Mouse (Mus musculus) gastrocnemius, postnatal 36 days (tissue): ENCODE results near the gene Kcnh1. TPM values are rescaled to one million over a fixed set of nuclear protein-coding genes. Genes with fewer than 3 reads are reported as not detected.

Experiments
- DNase-seq, 2 experiments: peaks; one replicate each; pipeline ENCODE4 v3.0.0; 2022
- intact Hi-C: fragments of 180-260 bp; cut with DNase I; formaldehyde crosslinking; loops from one replicate; pipeline ENCODE4 v1.15.1; 2025
- total RNA-seq, 2 experiments: library from RNA; stranded (reverse); gene quantifications; 2 replicates each; pipeline ENCODE4 v1.2.3; 2021

Kcnh1 gene
- total RNA-seq, 2 experiments from 2014 or later = not detected

GRCm38 (mm10) chr1:192512821-192513220 is 322.2 kb downstream of the Kcnh1 start:
- DNase-seq = no peak
- intact Hi-C loops = no loop called here

DNA sequence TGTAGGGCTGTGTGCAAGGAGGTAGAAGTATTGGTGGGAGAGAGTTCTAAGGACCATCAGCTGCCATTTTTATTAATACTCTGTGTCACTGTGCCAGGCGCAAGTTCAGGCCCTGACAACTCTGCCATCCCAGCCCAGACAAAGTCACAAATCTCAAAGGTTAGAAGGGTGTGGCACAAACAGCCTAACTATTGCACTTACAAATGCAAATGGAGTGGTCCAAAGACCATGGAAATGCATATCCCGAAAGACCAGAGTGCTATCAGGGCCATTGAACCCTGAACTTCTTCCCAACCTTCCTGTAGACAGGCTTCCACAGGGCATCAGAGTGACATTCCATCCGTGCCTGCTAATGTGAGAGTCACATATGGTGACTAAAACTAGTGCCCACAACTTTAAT is 324.8 kb downstream of the Kcnh1 start:
- DNase-seq = no peak
- intact Hi-C loops = no loop called here

DNA sequence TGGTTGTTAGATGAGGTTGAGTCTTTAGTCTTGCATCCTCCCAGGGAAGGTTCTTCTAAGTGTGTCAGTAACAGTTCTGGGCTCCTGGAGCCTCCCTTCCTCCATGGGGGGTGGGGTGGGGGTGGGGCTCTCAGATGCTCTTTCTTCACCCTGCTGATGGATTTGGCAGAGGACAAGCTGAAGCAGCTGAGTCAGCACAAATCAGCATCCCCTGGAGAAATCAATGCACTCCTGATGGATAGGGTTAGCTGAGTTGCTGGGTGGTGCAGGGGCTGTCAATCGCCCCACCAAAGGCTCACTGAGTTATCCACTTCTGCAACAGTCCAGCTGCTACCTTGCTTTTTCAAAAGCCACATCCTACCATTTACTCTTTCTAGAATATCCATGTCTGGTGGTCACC is 329.1 kb downstream of the Kcnh1 start:
- no peak for DNase-seq
- intact Hi-C loops = no loop called here

GRCm38 (mm10) chr1:192520836-192521435 is 330.4 kb downstream of the Kcnh1 start:
- DNase-seq = no peak
- intact Hi-C loops = no loop called here

DNA sequence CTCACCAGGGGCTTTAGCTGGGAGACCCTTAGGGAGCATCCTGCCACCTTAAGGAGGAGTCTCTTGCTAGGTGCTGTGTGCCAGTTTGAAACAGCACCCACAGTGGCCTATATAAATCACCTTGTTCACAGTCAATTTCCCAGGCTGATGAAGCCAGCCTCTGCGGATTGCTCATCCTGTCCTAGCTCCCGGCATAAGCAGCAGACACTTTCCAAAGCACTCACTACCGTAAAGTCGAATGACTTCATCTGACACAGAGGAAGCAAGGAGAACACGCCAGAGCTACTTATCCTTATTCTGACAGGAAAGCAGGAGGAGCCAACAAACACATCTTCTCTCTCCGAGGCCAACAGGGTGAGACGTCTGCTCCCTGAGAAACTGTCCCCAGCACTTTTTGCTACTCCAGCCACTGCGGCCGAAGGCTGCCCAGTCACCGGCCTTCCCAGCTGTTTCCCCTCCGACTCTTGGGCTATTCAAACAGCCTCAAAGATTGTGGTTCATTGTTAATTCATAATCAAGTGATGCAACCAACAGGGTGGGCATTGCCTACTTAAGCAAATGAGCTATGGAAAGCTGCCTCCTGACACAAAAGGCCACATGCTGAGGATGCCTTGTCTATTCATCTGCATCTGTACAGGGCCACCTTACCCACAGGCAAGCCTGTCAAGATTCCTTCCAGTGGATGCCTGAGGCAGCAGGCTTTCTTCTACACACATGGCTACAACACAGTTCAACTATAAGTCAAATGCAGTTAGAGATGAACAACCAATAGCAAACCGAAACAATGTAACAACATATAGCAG is 332.0 kb downstream of the Kcnh1 start:
- no peak for DNase-seq
- intact Hi-C loops = no loop called here

DNA sequence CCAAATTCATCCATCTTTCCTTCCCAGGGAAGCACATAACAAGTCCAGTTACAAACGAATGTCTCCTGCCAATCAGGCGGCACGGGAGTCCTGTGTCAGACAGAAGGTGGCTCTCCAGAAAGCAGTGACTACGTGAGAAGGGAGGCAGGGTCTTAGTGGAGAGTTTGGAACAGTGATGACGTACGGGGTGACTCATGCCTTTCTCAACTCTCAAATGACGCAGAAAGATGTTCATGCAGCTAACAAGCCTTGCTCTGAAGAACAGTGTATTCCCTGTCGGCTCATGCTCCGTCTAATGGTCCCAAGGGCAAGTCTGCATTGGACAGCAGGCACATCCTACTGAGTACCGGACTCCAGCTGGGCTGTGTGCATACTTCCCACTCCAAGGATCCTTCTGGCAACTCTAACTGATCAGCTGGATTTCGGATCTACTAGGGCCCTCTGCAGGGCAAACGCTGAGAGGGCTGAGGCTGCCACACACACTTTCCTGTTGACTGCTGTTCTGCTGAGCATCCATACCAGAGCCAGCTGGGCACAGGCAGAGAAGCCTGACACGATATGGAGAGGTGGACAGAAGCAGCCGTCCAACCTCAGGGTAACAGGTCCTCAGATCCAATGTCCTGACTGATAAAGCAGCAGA is 335.3 kb downstream of the Kcnh1 start:
- no peak for DNase-seq
- intact Hi-C loops = no loop called here

DNA sequence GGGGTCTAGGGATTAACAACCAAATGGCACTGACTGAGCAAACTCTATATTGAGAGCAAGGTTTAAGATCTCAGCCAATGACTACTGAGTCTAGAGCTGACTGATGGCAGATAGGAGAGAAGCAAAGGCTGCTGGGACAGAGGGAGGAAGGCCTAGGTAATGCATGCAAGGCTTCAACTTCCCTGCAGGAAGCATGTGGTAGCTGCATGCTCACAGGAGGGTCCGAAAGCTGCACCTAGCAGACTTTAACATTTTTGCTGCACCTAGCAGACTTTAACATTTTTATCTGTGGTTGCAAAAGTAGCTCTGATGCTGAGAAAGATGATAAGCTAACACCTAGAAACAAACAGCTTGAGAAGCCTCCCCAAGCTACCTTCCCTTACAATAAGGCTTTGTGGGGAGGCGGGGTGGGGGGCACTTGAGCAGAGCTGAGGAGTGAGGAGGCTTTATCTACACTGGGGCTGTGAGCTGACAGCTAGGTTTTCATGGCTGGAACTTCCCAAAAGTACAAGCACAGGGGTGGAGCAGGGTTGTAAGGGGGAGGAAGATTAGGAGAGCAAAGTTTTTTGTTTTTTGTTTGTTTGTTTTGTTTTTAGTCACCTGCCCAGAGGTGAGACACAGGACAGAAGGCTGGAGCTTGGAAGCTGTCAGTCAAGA is 341.0 kb downstream of the Kcnh1 start:
- no peak for DNase-seq
- intact Hi-C loops = no loop called here

- no peak for DNase-seq
- intact Hi-C loops = no loop called here
Observed at GRCm38 (mm10) chr1:192532212-192532611, 341.6 kb downstream of the Kcnh1 start.

DNA sequence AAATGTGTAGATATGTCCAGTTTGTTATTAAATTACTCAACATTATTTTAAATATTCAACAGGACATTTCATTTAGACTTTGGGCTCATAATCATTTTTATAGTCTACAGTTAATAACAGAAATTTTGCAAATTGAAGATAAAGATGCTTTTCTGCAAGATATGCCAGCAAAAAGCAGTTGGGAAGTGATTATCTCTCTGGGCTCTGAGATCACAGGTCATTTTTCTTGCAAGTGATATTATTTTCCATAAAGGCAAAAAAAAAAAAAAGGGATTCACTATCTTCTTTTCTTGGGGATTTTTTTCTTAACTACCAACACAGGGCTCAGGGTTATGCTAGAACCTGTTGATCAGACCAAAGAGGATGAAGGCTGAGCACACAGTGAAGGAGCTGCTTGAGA is 342.4 kb downstream of the Kcnh1 start:
- intact Hi-C loops = no loop called here
- DNase-seq = no peak

DNA sequence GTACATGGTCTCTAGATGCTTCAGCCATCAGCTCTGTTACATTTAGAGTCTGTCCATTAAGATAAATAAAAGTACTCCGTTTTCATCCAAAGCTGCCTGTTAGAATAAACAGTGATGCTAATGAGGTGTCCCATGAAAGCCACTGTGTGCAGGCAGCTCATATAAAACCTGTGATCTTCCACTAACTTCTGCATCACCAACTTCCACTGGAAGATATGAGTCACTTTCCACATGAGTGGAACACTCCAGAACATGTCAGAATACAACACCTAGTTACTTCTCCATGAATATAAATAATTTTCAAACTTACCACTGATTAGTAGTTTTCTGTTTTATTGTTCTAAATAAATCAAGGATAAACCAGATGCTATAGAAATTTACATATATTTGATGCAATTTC is 345.9 kb downstream of the Kcnh1 start:
- DNase-seq = no peak
- intact Hi-C loops = no loop called here

DNA sequence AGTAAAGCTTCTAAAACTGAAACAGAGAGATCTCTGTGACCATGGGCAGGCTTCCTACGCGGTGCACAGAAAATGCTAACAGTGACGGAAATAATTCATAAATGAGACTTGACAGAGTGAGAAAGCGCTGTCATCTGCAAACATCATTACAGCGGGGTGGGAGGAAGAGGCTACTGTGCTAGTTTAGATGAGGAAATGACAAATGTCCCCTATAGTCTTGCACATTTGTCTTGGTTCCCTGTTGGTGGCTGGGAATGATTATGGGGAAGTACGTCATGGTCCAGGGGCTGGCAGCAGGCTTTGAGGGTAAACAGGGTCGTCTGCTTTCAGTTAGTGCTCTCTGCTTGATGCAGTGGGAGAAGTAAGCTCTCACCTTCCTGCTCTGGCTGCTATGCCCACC is 346.6 kb downstream of the Kcnh1 start:
- no peak for DNase-seq
- intact Hi-C loops = no loop called here

- DNase-seq = no peak
- intact Hi-C loops = no loop called here
Observed at GRCm38 (mm10) chr1:192542093-192542492, 351.5 kb downstream of the Kcnh1 start.

- DNase-seq = no peak
- intact Hi-C loops = no loop called here
Observed at GRCm38 (mm10) chr1:192543686-192544085, 353.1 kb downstream of the Kcnh1 start.

DNA sequence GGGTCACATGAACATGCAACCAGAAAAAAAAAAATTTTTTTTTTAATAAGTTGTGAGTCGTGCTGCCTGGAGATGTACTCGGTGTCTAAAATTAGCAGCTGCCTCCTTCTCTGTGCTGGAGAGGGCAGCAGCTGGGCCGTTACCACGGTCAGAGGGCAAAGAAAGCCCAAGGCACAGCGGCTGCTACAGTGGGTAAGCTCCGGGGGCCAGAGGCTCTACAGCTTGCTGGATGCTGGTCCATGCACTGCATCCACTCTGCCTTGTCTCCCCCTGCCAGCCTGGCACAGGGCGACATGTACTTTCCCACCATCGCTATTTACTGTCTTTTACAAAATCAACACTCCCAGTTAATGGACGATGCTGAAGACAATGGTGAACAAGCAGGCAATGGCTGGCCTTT is 353.5 kb downstream of the Kcnh1 start:
- intact Hi-C loops = no loop called here
- no peak for DNase-seq

DNA sequence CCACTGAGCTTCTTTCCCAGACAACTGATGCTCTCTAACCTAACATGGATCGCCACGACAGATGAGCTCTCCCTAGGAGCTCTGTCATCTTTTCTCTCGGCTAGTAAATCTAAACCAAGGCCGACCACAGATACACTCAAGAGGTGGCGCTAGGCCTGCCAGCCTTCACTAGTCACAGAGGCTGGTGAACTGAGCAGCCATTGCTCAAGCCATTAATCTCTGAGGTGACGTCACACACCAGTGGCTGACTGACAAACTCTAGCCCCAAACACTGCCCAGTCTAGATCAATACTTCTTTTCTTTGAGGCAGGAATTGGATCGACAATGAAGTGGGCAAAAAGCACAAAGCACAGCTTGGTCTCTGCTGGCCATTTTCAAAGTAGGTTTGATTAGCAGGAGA is 354.3 kb downstream of the Kcnh1 start:
- intact Hi-C loops = no loop called here
- no peak for DNase-seq

DNA sequence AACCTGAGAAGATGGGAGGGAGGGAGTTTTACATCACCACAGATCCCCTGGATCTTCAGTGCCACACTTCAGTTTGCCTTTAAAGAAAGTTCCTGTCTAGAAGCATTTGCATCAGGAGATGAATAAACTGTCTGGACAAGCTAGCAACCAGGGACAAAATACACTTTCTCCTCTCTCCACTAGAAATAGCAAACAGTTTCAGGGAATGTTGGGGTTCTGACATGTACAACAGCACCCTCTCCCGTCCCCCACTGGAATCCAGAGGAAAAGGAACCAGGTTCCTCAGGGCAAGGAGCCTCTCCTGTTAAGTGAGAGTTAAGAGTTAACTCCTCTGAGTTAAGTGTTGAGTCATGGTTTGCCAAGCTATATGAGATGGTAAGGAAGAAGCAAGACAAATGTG is 356.3 kb downstream of the Kcnh1 start:
- intact Hi-C loops = no loop called here
- no peak for DNase-seq

DNA sequence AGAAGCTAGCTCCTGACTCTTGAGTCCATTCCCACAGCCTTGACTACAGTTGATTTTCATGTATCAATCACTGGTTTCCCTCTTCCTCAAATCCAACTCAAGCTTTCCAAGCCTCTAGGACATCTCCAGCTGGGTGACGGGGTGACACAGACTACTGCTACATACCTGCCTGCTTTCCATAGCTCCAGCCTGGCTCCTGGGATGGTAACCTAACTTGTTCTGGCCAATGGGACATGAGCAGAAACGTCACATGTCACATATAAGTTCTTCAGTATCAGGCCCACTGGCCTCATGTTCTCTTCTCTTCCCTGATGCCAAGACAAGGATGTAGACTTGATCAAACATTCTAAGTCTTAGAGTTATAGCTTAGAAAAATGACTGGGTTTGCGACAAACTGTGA is 360.0 kb downstream of the Kcnh1 start:
- intact Hi-C loops = no loop called here
- DNase-seq = no peak

DNA sequence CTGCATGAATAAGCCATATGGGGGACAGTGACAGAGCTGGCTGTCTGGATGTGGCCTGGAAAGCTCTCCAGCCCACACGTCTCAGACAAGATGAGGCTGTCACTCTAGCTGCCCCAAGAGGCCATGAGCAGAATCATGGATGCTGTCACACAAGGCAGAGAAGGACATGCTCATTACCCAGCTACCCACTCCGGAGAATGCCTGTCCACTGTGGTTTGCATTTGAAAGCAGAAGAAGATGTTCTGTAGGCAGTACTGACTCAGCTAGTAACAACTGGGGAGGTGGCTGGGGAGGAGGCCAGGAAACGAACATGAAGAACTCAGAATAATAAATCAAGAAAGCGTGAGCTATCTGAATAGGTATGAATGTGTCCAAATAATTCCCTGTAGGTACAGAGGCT is 364.9 kb downstream of the Kcnh1 start:
- intact Hi-C loops = no loop called here
- DNase-seq = no peak

DNA sequence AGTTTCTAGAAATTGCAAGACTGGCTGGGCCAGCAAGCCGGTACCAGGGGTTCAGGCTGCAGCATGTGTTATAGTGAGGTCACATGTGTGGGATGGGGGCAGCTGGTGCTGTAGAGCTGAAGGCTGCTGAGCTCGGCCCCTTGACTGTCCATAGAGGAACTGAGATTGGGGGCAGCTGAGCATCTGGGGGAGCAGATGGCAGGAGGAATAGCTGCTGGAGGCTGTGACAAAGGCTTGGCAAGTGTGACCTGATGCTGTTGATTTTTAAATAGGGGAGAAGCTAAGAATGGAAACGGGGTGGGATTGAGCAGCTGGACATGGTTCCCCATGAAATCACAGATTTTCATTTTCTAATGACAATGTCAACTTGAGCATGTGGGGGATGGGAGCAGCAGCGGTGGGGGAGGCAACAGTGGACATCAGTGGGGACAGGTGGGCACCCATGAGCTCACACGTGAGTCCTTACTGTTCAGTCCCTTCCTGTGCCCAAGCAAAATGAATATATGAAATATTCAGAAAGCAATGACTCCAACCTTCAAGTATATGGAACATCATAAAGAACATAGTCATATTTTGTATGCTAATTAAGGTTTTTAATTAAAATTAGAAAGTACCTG is 367.5 kb downstream of the Kcnh1 start:
- no peak for DNase-seq
- intact Hi-C loops = no loop called here

- no peak for DNase-seq
Observed at GRCm38 (mm10) chr1:192559341-192559740, 368.8 kb downstream of the Kcnh1 start.

More at GRCm38 (mm10) chr1:192559341-192559740, 368.8 kb downstream of the Kcnh1 start:
- intact Hi-C loops = no loop called here
